11 mouse cellular contexts compared by ENCODE assay signal in the genomic region with DNA sequence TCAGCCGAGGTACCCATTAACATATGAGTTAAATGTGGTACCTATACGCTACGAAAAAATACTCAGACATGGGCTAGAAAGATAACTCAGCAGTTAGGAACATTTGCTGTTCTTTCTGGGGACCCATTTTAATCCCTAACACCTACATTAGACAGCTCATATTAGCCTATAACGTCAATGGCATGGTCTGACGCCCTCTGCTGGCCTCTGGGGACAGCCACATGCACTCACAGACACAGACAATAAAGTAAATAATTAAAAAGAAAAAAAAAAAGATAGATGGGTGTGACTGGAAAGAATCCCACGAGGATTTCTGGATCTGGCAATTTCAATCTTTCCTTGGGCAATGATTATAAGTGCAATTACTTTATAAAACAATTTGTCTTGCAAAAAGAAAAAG. TPM values are rescaled to one million over a fixed set of nuclear protein-coding genes. Genes with fewer than 3 reads are reported as not detected.
DNase-seq lines count a peak whose midpoint lies in the region; ATAC-seq and TF ChIP-seq lines count a peak whose summit lies in the region.
"Had no signal": no experiment of that assay in that cellular context is flagged by ENCODE, and none has a peak within 500 bp of the region (broad histone marks: within the 10 kb centered on the region; RNA-seq: fewer than 3 reads in every experiment).

No protein-coding gene starts in this region.

- no peaks in the 10 kb centered on the region for H3K79me2 ChIP-seq in liver, adult 2 months (ENCODE audit: control insufficient read depth, insufficient read depth, low read length)

- H3K27ac ChIP-seq in liver, adult 2 months (replicated peaks; ENCODE audit: insufficient read depth, low read depth, low read length): no peak overlapping the region
- no peak overlapping the region for H3K27ac ChIP-seq in liver, embryonic 12.5 days
- no peak overlapping the region for H3K27ac ChIP-seq in limb, embryonic 10.5 days
- H3K27ac ChIP-seq: liver, embryonic 15.5 days had no signal

- H3K4me3 ChIP-seq in liver, adult 2 months (ENCODE audit: insufficient read depth, low read depth, low read length): no peak overlapping the region
- no peak overlapping the region for H3K4me3 ChIP-seq in liver, embryonic 12.5 days
- no peak overlapping the region for H3K4me3 ChIP-seq in limb, embryonic 10.5 days
- H3K4me3 ChIP-seq: liver, embryonic 15.5 days had no signal

- TF ChIP-seq POLR2A in liver, adult 2 months (IDR thresholded peaks at IDR 0.05; ENCODE audit: extremely low read depth, insufficient read depth, low read length): no peak

- TF ChIP-seq CTCF in liver, adult 2 months (IDR thresholded peaks at IDR 0.05; ENCODE audit: low read depth, low read length): peak; percentile 45; the same call in 1 of the 2 replicates

- H3K4me2 ChIP-seq in liver, embryonic 12.5 days: no peak overlapping the region
- H3K4me2 ChIP-seq: liver, embryonic 15.5 days had no signal

- H3K9ac ChIP-seq in liver, adult 2 months (ENCODE audit: low read depth, low read length): no peak overlapping the region
- H3K9ac ChIP-seq in liver, embryonic 12.5 days: no peak overlapping the region
- H3K9ac ChIP-seq: liver, embryonic 15.5 days had no signal

- DNase-seq in cerebellum, postnatal 10 days: peak; percentile 7 to 14
- no peak for DNase-seq in cerebellum, adult 11-12 months
- no peak for DNase-seq in liver, adult 2 months (ENCODE audit: extremely low read depth, low read depth, low spot score)
- DNase-seq in NIH3T3 (ENCODE audit: low read depth): peak; percentile 41
- DNase-seq in limb, embryonic 10.5 days (ENCODE audit: low spot score): peak; percentile 26
- no peak for DNase-seq in yolk sac, embryonic 10.5 days (ENCODE audit: low spot score)
- DNase-seq: heart, adult 18-20 months; spleen, adult 18-20 months had no signal

- whole genome bisulfite sequencing in liver, adult 2 months: 52% methylated on average over 6 of the region's 6 CpGs
- 45% methylated on average over 6 of the region's 6 CpGs for WGBS in liver, embryonic 12.5 days (ENCODE audit: insufficient replicate concordance)
- 53% methylated on average over 6 of the region's 6 CpGs for WGBS in limb, embryonic 10.5 days

- H3K36me3 ChIP-seq in liver, adult 2 months (ENCODE audit: control insufficient read depth, insufficient read depth, low read length): no peaks in the 10 kb centered on the region
- no peaks in the 10 kb centered on the region for H3K36me3 ChIP-seq in liver, embryonic 12.5 days
- H3K36me3 ChIP-seq in limb, embryonic 10.5 days: no peaks in the 10 kb centered on the region
- H3K36me3 ChIP-seq: liver, embryonic 15.5 days had no signal

- H3K9me3 ChIP-seq in liver, embryonic 12.5 days (replicated peaks): no peaks in the 10 kb centered on the region
- no peaks in the 10 kb centered on the region for H3K9me3 ChIP-seq in limb, embryonic 10.5 days (replicated peaks)
- H3K9me3 ChIP-seq: liver, embryonic 15.5 days had no signal

- H3K27me3 ChIP-seq in liver, adult 2 months (ENCODE audit: control insufficient read depth, insufficient read depth, low read length): no peaks in the 10 kb centered on the region
- no peaks in the 10 kb centered on the region for H3K27me3 ChIP-seq in liver, embryonic 12.5 days (replicated peaks)
- H3K27me3 ChIP-seq in limb, embryonic 10.5 days (ENCODE audit: low read depth, poor library complexity, severe bottlenecking): no peaks in the 10 kb centered on the region
- H3K27me3 ChIP-seq: liver, embryonic 15.5 days had no signal

- no peaks in the 10 kb centered on the region for H3K4me1 ChIP-seq in liver, adult 2 months (ENCODE audit: control insufficient read depth, insufficient read depth, low read length)
- no peaks in the 10 kb centered on the region for H3K4me1 ChIP-seq in liver, embryonic 12.5 days
- no peaks in the 10 kb centered on the region for H3K4me1 ChIP-seq in limb, embryonic 10.5 days
- H3K4me1 ChIP-seq: liver, embryonic 15.5 days had no signal

- ATAC-seq in liver, embryonic 12.5 days: no peak
- ATAC-seq in activated CD4-positive, CD25-positive, alpha-beta regulatory T cell, adult 4 months: no peak

RNA-seq across cellular contexts. Expression of a gene that starts 30.5 kb away (rescaled TPM):
- total RNA-seq in liver, adult 2 months (2014; rRNA removed): 0.74 and 0.87 TPM in 2 replicates
- 1.4 and 2.3 TPM in 2 replicates for polyA plus RNA-seq in liver, adult 2 months (2012; rRNA removed)
- polyA plus RNA-seq in liver, embryonic 12.5 days (2016; fragmentation: Nextera tagmentation; extraction: Ambion mirVana): 1.6 and 2.1 TPM in 2 replicates
- polyA plus RNA-seq in limb, embryonic 10.5 days (2016; fragmentation: Nextera tagmentation; extraction: Ambion mirVana): 3.4 and 5.0 TPM in 2 replicates
- under 1 TPM in 1 of 2 experiments, not detected in 1; 0.57 TPM for polyA plus RNA-seq in activated CD4-positive, CD25-positive, alpha-beta regulatory T cell, adult 4 months (2017; shearing (Covaris generic))

RNA-seq across cellular contexts. Expression of a gene that starts 30.6 kb away (rescaled TPM):
- 18.5 and 21.1 TPM in 2 replicates for total RNA-seq in liver, adult 2 months (2014; rRNA removed)
- 16.7 and 17.4 TPM in 2 replicates for polyA plus RNA-seq in liver, adult 2 months (2012; rRNA removed)
- polyA plus RNA-seq in liver, embryonic 12.5 days (2016; fragmentation: Nextera tagmentation; extraction: Ambion mirVana): 13.7 and 15.3 TPM in 2 replicates
- polyA plus RNA-seq in limb, embryonic 10.5 days (2016; fragmentation: Nextera tagmentation; extraction: Ambion mirVana): 21.3 and 25.4 TPM in 2 replicates
- 10 to 100 TPM; 18.3 to 19.1 TPM for polyA plus RNA-seq in activated CD4-positive, CD25-positive, alpha-beta regulatory T cell, adult 4 months (2017; shearing (Covaris generic))

RNA-seq across cellular contexts. Expression of a gene that starts 48.7 kb away (rescaled TPM):
- 14.0 and 14.4 TPM in 2 replicates for total RNA-seq in liver, adult 2 months (2014; rRNA removed)
- 7.6 and 7.9 TPM in 2 replicates for polyA plus RNA-seq in liver, adult 2 months (2012; rRNA removed)
- polyA plus RNA-seq in liver, embryonic 12.5 days (2016; fragmentation: Nextera tagmentation; extraction: Ambion mirVana): 119 TPM in 2 replicates
- polyA plus RNA-seq in limb, embryonic 10.5 days (2016; fragmentation: Nextera tagmentation; extraction: Ambion mirVana): 31.0 and 32.2 TPM in 2 replicates
- polyA plus RNA-seq in activated CD4-positive, CD25-positive, alpha-beta regulatory T cell, adult 4 months (2017; shearing (Covaris generic)): 10 to 100 TPM; 12.0 to 15.2 TPM

Comparison
In these comparisons a context has a peak if more than half of its experiments do, and no peak if none do; other contexts are left out.
1. DNase-seq: peak in cerebellum, postnatal 10 days (2 of 2), NIH3T3 (single experiment) and limb, embryonic 10.5 days (single experiment); none in cerebellum, adult 11-12 months (single experiment), liver, adult 2 months (single experiment) and yolk sac, embryonic 10.5 days (single experiment).